Mouse (Mus musculus) CH12.LX (cell line): Measurements from ENCODE around the gene Il12rb1. TPM values are rescaled to one million over a fixed set of nuclear protein-coding genes. Genes with fewer than 3 reads are reported as not detected.

Source experiments
- DNase-seq: peaks from one replicate; pipeline ENCODE4 v3.0.0-alpha.2; 2013; ENCODE audit errors: extremely low read depth
- H3K27ac ChIP-seq: 2 replicates; pipeline ENCODE4 v1.5.1; 2012; ENCODE audit warnings: low read depth, mild to moderate bottlenecking, control low read depth, moderate library complexity; ENCODE audit not compliant: insufficient read depth
- H3K27me3 ChIP-seq: replicated peaks from 2 replicates; pipeline ENCODE3; 2012; ENCODE audit warnings: inconsistent platforms
- H3K36me3 ChIP-seq, 2 experiments: replicated peaks in 1 of 2; 2 replicates each; pipeline versions ENCODE3 to v1.6.1; 2012; ENCODE audit warnings: inconsistent platforms in 1 of 2, low read length in 1 of 2, mild to moderate bottlenecking in 1 of 2, mixed read lengths in 1 of 2, moderate library complexity in 1 of 2; ENCODE audit not compliant: control insufficient read depth in 1 of 2, insufficient read depth in 1 of 2
- H3K4me1 ChIP-seq, 2 experiments: 2 replicates each; pipeline ENCODE4 v1.6.1; 2012; ENCODE audit warnings: inconsistent platforms in 1 of 2, moderate library complexity in 1 of 2; ENCODE audit not compliant: insufficient read depth in 2 of 2, control insufficient read depth in 1 of 2
- H3K4me2 ChIP-seq: 2 replicates; pipeline ENCODE4 v1.6.1; 2012; ENCODE audit warnings: low read depth, mild to moderate bottlenecking, control low read depth; ENCODE audit not compliant: poor library complexity, insufficient read depth, severe bottlenecking
- H3K4me3 ChIP-seq, 3 experiments: fragments of 150-350 bp in 1 of 3; sonication (generic) in 1 of 3; replicated peaks in 1 of 3; 2 replicates each; pipeline versions ENCODE3 to v1.5.1; 2011 to 2012; ENCODE audit warnings: low read depth in 2 of 3, low read length in 2 of 3, mild to moderate bottlenecking in 2 of 3, moderate library complexity in 2 of 3, control low read depth in 1 of 3, improper control_type of control experiment in 1 of 3, inconsistent platforms in 1 of 3, mixed read lengths in 1 of 3; ENCODE audit not compliant: poor library complexity in 1 of 3
- H3K79me2 ChIP-seq: replicated peaks from 2 replicates; pipeline ENCODE4 v1.6.1; 2012; ENCODE audit warnings: mild to moderate bottlenecking, moderate library complexity; ENCODE audit not compliant: control insufficient read depth, poor library complexity, insufficient read depth, severe bottlenecking; ENCODE audit errors: extremely low read depth
- H3K9ac ChIP-seq: 2 replicates; pipeline ENCODE4 v1.6.1; 2012; ENCODE audit warnings: low read depth, mild to moderate bottlenecking, control low read depth, moderate library complexity; ENCODE audit not compliant: insufficient read depth
- H3K9me3 ChIP-seq: replicated peaks from 2 replicates; pipeline ENCODE3; 2012; ENCODE audit warnings: low read length, inconsistent platforms, mixed read lengths
- BHLHE40 ChIP-seq: IDR thresholded peaks from 2 replicates; pipeline ENCODE4 v1.6.1; 2011; ENCODE audit warnings: mild to moderate bottlenecking, low read depth, low read length, improper control_type of control experiment
- CHD1 ChIP-seq: IDR thresholded peaks from 2 replicates; pipeline ENCODE4 v1.6.1; 2012; ENCODE audit warnings: low read depth, low read length, improper control_type of control experiment, inconsistent platforms
- CHD2 ChIP-seq: IDR thresholded peaks from 2 replicates; pipeline ENCODE4 v1.6.1; 2011; ENCODE audit warnings: low read length, improper control_type of control experiment
- CTCF ChIP-seq, 2 experiments: IDR thresholded peaks in 1 of 2; conservative IDR thresholded peaks in 1 of 2; 2 replicates each; pipeline ENCODE4 v1.5.1; 2011 to 2012; ENCODE audit warnings: low read depth in 2 of 2, low read length in 2 of 2, improper control_type of control experiment in 1 of 2, inconsistent platforms in 1 of 2, mild to moderate bottlenecking in 1 of 2, moderate library complexity in 1 of 2
- ELF1 ChIP-seq: IDR thresholded peaks from 2 replicates; pipeline ENCODE4 v1.6.1; 2014; ENCODE audit warnings: low read depth, mild to moderate bottlenecking, inconsistent platforms, low read length, improper control_type of control experiment
- EP300 ChIP-seq: IDR thresholded peaks from 2 replicates; pipeline ENCODE4 v1.6.1; 2011; ENCODE audit warnings: low read length, improper control_type of control experiment
- ETS1 ChIP-seq: conservative IDR thresholded peaks from 2 replicates; pipeline ENCODE4 v1.6.1; 2012; ENCODE audit warnings: low read depth, mild to moderate bottlenecking, inconsistent platforms, low read length, improper control_type of control experiment, moderate library complexity
- GABPA ChIP-seq: IDR thresholded peaks from 2 replicates; pipeline ENCODE4 v1.6.1; 2012; ENCODE audit warnings: low read depth, low read length, improper control_type of control experiment, inconsistent platforms; ENCODE audit not compliant: insufficient replicate concordance
- HCFC1 ChIP-seq: IDR thresholded peaks from 2 replicates; pipeline ENCODE4 v1.6.1; 2012; ENCODE audit warnings: low read depth, mild to moderate bottlenecking, inconsistent platforms, low read length, improper control_type of control experiment
- IRF4 ChIP-seq: IDR thresholded peaks from 2 replicates; pipeline ENCODE4 v1.6.1; 2014; ENCODE audit warnings: low read depth, mild to moderate bottlenecking, inconsistent platforms, low read length, improper control_type of control experiment
- JUN ChIP-seq: IDR thresholded peaks from 2 replicates; pipeline ENCODE4 v1.6.1; 2011; ENCODE audit warnings: low read depth, mild to moderate bottlenecking, low read length, improper control_type of control experiment, moderate library complexity; ENCODE audit not compliant: insufficient read depth
- MAFK ChIP-seq: IDR thresholded peaks from 2 replicates; pipeline ENCODE4 v1.6.1; 2011; ENCODE audit warnings: low read length, improper control_type of control experiment; ENCODE audit not compliant: insufficient replicate concordance
- MAX ChIP-seq: IDR thresholded peaks from 2 replicates; pipeline ENCODE4 v1.6.1; 2011; ENCODE audit warnings: low read length, improper control_type of control experiment
- MAZ ChIP-seq: IDR thresholded peaks from 2 replicates; pipeline ENCODE4 v1.6.1; 2012; ENCODE audit warnings: low read depth, mild to moderate bottlenecking, inconsistent platforms, low read length, improper control_type of control experiment, moderate library complexity
- MEF2A ChIP-seq: IDR thresholded peaks from 2 replicates; pipeline ENCODE4 v1.6.1; 2014; ENCODE audit warnings: low read depth, mild to moderate bottlenecking, inconsistent platforms, low read length, improper control_type of control experiment, borderline replicate concordance
- MYC ChIP-seq: IDR thresholded peaks from 2 replicates; pipeline ENCODE4 v1.6.1; 2011; ENCODE audit warnings: low read depth, mild to moderate bottlenecking, improper control_type of control experiment, low read length
- NELFE ChIP-seq: IDR thresholded peaks from 2 replicates; pipeline ENCODE4 v1.6.1; 2011; ENCODE audit warnings: low read depth, low read length, improper control_type of control experiment
- NRF1 ChIP-seq: IDR thresholded peaks from 2 replicates; pipeline ENCODE4 v1.6.1; 2014; ENCODE audit warnings: low read depth, mild to moderate bottlenecking, inconsistent platforms, low read length, improper control_type of control experiment, moderate library complexity
- POLR2A ChIP-seq: IDR thresholded peaks from 2 replicates; pipeline ENCODE4 v1.6.1; 2011; ENCODE audit warnings: low read depth, mild to moderate bottlenecking, improper control_type of control experiment, low read length
- POLR2AphosphoS2 ChIP-seq: IDR thresholded peaks from 2 replicates; pipeline ENCODE4 v1.6.1; 2011; ENCODE audit warnings: low read depth, low read length, improper control_type of control experiment
- SIN3A ChIP-seq: IDR thresholded peaks from 2 replicates; pipeline ENCODE4 v1.6.1; 2012; ENCODE audit warnings: low read length, improper control_type of control experiment, inconsistent platforms
- TBP ChIP-seq: conservative IDR thresholded peaks from 2 replicates; pipeline ENCODE4 v1.6.1; 2011; ENCODE audit warnings: low read depth, low read length, improper control_type of control experiment
- TCF12 ChIP-seq: IDR thresholded peaks from 2 replicates; pipeline ENCODE4 v1.6.1; 2014; ENCODE audit warnings: low read depth, mild to moderate bottlenecking, inconsistent platforms, low read length, improper control_type of control experiment
- UBTF ChIP-seq: IDR thresholded peaks from 2 replicates; pipeline ENCODE4 v1.6.1; 2012; ENCODE audit warnings: low read depth, mild to moderate bottlenecking, inconsistent platforms, low read length, improper control_type of control experiment, moderate library complexity
- USF1 ChIP-seq: IDR thresholded peaks from 2 replicates; pipeline ENCODE4 v1.6.1; 2014; ENCODE audit warnings: low read depth, mild to moderate bottlenecking, inconsistent platforms, low read length, improper control_type of control experiment
- ZC3H11A ChIP-seq: IDR thresholded peaks from 2 replicates; pipeline ENCODE4 v1.6.1; 2012; ENCODE audit warnings: low read depth, mild to moderate bottlenecking, inconsistent platforms, low read length, improper control_type of control experiment
- ZKSCAN1 ChIP-seq: IDR thresholded peaks from 2 replicates; pipeline ENCODE4 v1.6.1; 2012; ENCODE audit warnings: low read depth, inconsistent platforms, low read length, improper control_type of control experiment, borderline replicate concordance
- ZNF384 ChIP-seq: IDR thresholded peaks from 2 replicates; pipeline ENCODE4 v1.6.1; 2012; ENCODE audit warnings: low read depth, low read length, improper control_type of control experiment, inconsistent platforms
- dilution Hi-C: fragments of 300-500 bp; cut with MboI; formaldehyde crosslinking; loops from 2 replicates; pipeline ENCODE4 v1.14.3; 2020; ENCODE audit warnings: low sequenced_read_pairs; ENCODE audit not compliant: extremely low pct_unique_long_range_greater_than_20kb, extremely low pct_ligation_motif_present
- in situ Hi-C: fragments of 300-500 bp; cut with MboI; formaldehyde crosslinking; loops from 3 replicates; pipeline ENCODE4 v1.14.3; 2019; ENCODE audit warnings: low sequenced_read_pairs, low pct_ligation_motif_present, low pct_unique_long_range_greater_than_20kb, mixed read lengths
- polyA plus RNA-seq: library from polyadenylated mRNA; unstranded; fragments of >175 nt; gene quantifications from 2 replicates; pipeline ENCODE4 v1.2.1, GENCODE M21; 2012; ENCODE audit warnings: low read depth; ENCODE audit not compliant: insufficient read length
- total RNA-seq, 2 experiments: library from RNA; depleted of rRNA; stranded (reverse); fragments of 300-350 nt in 1 of 2; fragments of >200 nt in 1 of 2; gene quantifications; 2 replicates each; pipeline ENCODE4 v1.2.3; 2012 to 2014

Gene Il12rb1
- total and polyA plus RNA-seq, 3 experiments, result 4.5 to 23.2 (median 12.5) TPM

GRCm38 (mm10) chr8:70806541-70806940, 1.7 kb upstream of the Il12rb1 start:
- H3K4me1 ChIP-seq, result peaks cover 30 to 74% of the 10 kb centered on the region in 2 experiments
- H3K27me3 ChIP-seq, result peaks cover 2% of the 10 kb centered on the region
- in situ Hi-C loops (no loop called here), dilution Hi-C loops (no loop called here)
- peak overlapping the region; percentile 87 for H3K27ac ChIP-seq
- H3K4me2 ChIP-seq, result peak overlapping the region; percentile 41; the same call in 1 of the 2 replicates
- TF ChIP-seq MYC (peak; percentile 69; the same call in 1 of the 2 replicates), POLR2AphosphoS2 (no peak), BHLHE40 (peak; percentile 68), POLR2A (peak; percentile 59; the same call in 1 of the 2 replicates), IRF4 (peak; percentile 60; the same call in 1 of the 2 replicates), MAZ (peak; percentile 68; the same call in 1 of the 2 replicates), EP300 (0 out of 2 replicates have a peak, but pooled peaks have one; percentile 19), MEF2A (peak; percentile 53; the same call in 1 of the 2 replicates), CHD2 (peak; percentile 81), TCF12 (peak; percentile 32; the same call in 1 of the 2 replicates), MAFK (no peak), ZKSCAN1 (no peak), USF1 (peak; percentile 34; the same call in 1 of the 2 replicates), SIN3A (no peak), ELF1 (peak; percentile 68; the same call in 1 of the 2 replicates), HCFC1 (peak; percentile 55), MAX (peak; percentile 42; the same call in 1 of the 2 replicates), ETS1 (peak; percentile 37; the same call in 1 of the 2 replicates)
- DNase-seq, result peak; percentile 43
- H3K9ac ChIP-seq, result peak overlapping the region; percentile 23; the same call in 1 of the 2 replicates
- no peaks in the 10 kb centered on the region for H3K9me3 ChIP-seq
- H3K36me3 ChIP-seq, result peaks cover 7 to 16% of the 10 kb centered on the region in 2 experiments
- H3K79me2 ChIP-seq, result peaks cover 7% of the 10 kb centered on the region; the same call in 1 of the 2 replicates
- no peak overlapping the region for H3K4me3 ChIP-seq

- peak overlapping the region in 1 of 3 experiments; percentile 19 for H3K4me3 ChIP-seq
- peaks cover 30 to 75% of the 10 kb centered on the region in 2 experiments for H3K4me1 ChIP-seq
- no peak for DNase-seq
- H3K9ac ChIP-seq, result no peak overlapping the region
- peaks cover 10 to 20% of the 10 kb centered on the region in 2 experiments for H3K36me3 ChIP-seq
- peaks cover 7% of the 10 kb centered on the region; the same call in 1 of the 2 replicates for H3K79me2 ChIP-seq
- dilution Hi-C loops, result no loop called here
- in situ Hi-C loops, result no loop called here
- H3K27me3 ChIP-seq, result peaks cover 1% of the 10 kb centered on the region
- H3K4me2 ChIP-seq, result no peak overlapping the region
- no peaks in the 10 kb centered on the region for H3K9me3 ChIP-seq
- TF ChIP-seq ZKSCAN1, result no peak
- no peak for TF ChIP-seq USF1
- no peak for TF ChIP-seq GABPA
- no peak for TF ChIP-seq ZNF384
- TF ChIP-seq JUN, result no peak
- TF ChIP-seq TCF12, result no peak
- TF ChIP-seq MEF2A, result no peak
- no peak for TF ChIP-seq MAFK
- TF ChIP-seq POLR2AphosphoS2, result no peak
- no peak for TF ChIP-seq NELFE
- no peak for TF ChIP-seq UBTF
- TF ChIP-seq ZC3H11A, result no peak
- no peak for TF ChIP-seq CTCF (conservative IDR thresholded peaks at IDR 0.05 in 1 of 2, IDR thresholded peaks at IDR 0.05 in 1 of 2; ENCODE audit: low read depth in 2 of 2, low read length in 2 of 2)
- no peak for TF ChIP-seq TBP
- no peak for TF ChIP-seq MYC
- TF ChIP-seq CHD1, result no peak
- TF ChIP-seq IRF4, result no peak
- TF ChIP-seq NRF1, result no peak
- peak overlapping the region; percentile 87 for H3K27ac ChIP-seq
These were observed 945 bp upstream of the Il12rb1 start for GRCm38 (mm10) chr8:70807304-70807703.
